Mouse (Mus musculus) heart, embryonic 16.5 days (tissue): ENCODE results near the gene Lrba. TPM values are rescaled to one million over a fixed set of nuclear protein-coding genes. Genes with fewer than 3 reads are reported as not detected.
A peak's percentile ranks its signal among the peaks of the same experiment; 100 is the strongest.

ENCODE experiments used
- ATAC-seq: fragments of 200-750 bp; cut with Nextera tagmentation; replicated peaks from 2 replicates; pipeline ENCODE4 v1.8.0; 2017; ENCODE audit warnings: moderate number of reproducible peaks; ENCODE audit not compliant: insufficient read depth, low FRiP score; ENCODE audit errors: extremely low read depth
- H3K27ac ChIP-seq: fragments of 300-500 bp; sonication (generic); 2 replicates; pipeline ENCODE4 v1.5.1; 2014; ENCODE audit warnings: mild to moderate bottlenecking, low read length, control low read depth, moderate library complexity
- H3K27me3 ChIP-seq: fragments of 300-500 bp; sonication (generic); 2 replicates; pipeline ENCODE4 v1.6.1; 2014; ENCODE audit warnings: low read length, mixed read lengths; ENCODE audit not compliant: control insufficient read depth, insufficient read depth
- H3K36me3 ChIP-seq: fragments of 300-500 bp; sonication (generic); 2 replicates; pipeline ENCODE4 v1.6.1; 2014; ENCODE audit not compliant: control insufficient read depth, insufficient read depth
- H3K4me1 ChIP-seq: fragments of 300-500 bp; sonication (generic); 2 replicates; pipeline ENCODE4 v1.6.1; 2014; ENCODE audit warnings: low read length, mixed read lengths; ENCODE audit not compliant: control insufficient read depth, insufficient read depth
- H3K4me2 ChIP-seq: fragments of 300-500 bp; sonication (generic); 2 replicates; pipeline ENCODE4 v1.6.1; 2014; ENCODE audit warnings: low read depth, mild to moderate bottlenecking, control low read depth, low read length
- H3K4me3 ChIP-seq: fragments of 300-500 bp; sonication (generic); 2 replicates; pipeline ENCODE4 v1.5.1; 2014; ENCODE audit warnings: mild to moderate bottlenecking, control low read depth, low read length
- H3K9ac ChIP-seq: fragments of 300-500 bp; sonication (generic); 2 replicates; pipeline ENCODE4 v1.6.1; 2014; ENCODE audit warnings: low read length, control low read depth
- H3K9me3 ChIP-seq: fragments of 300-500 bp; sonication (generic); replicated peaks from 2 replicates; pipeline ENCODE4 v1.6.1; 2016; ENCODE audit warnings: low read length; ENCODE audit not compliant: control insufficient read depth
- WGBS: fragments of 180-500 bp; shearing (Covaris S2); extraction: QIAGEN DNeasy Blood & Tissue Kit; methylation state at CpG from one replicate; pipeline ENCODE4 v1.1.7; 2014; 5-methylcytosine and 5-hydroxymethylcytosine counted together
- polyA plus RNA-seq: library from polyadenylated mRNA; unstranded; fragments of >200 nt; fragmentation: Nextera tagmentation; extraction: Ambion mirVana; gene quantifications from 2 replicates; pipeline ENCODE4 v1.2.1, GENCODE M21; 2015

Lrba gene
- polyA plus RNA-seq, 1 experiment from 2014 or later, result 1.7 TPM

GRCm38 (mm10) chr3:86251212-86251611 lies 26.7 kb downstream of the Lrba start:
- Histone ChIP-seq H3K4me2 (no peak overlapping the region), H3K4me3 (no peak overlapping the region), H3K9ac (no peak overlapping the region), H3K4me1 (no peaks in the 10 kb centered on the region; the same call in 1 of the 2 replicates), H3K36me3 (no peaks in the 10 kb centered on the region), H3K27ac (no peak overlapping the region), H3K27me3 (no peaks in the 10 kb centered on the region), H3K9me3 (no peaks in the 10 kb centered on the region)
- WGBS, result 76% methylated on average over 1 of the region's 1 CpGs
- no peak for ATAC-seq

GRCm38 (mm10) chr3:86252588-86252987 lies 28.1 kb downstream of the Lrba start:
- H3K27me3 ChIP-seq, result no peaks in the 10 kb centered on the region
- no peak overlapping the region for H3K9ac ChIP-seq
- H3K4me3 ChIP-seq, result no peak overlapping the region
- H3K4me1 ChIP-seq, result no peaks in the 10 kb centered on the region; the same call in 1 of the 2 replicates
- no peak overlapping the region for H3K4me2 ChIP-seq
- no peak overlapping the region for H3K27ac ChIP-seq
- H3K36me3 ChIP-seq, result no peaks in the 10 kb centered on the region
- ATAC-seq, result no peak
- H3K9me3 ChIP-seq, result no peaks in the 10 kb centered on the region

DNA sequence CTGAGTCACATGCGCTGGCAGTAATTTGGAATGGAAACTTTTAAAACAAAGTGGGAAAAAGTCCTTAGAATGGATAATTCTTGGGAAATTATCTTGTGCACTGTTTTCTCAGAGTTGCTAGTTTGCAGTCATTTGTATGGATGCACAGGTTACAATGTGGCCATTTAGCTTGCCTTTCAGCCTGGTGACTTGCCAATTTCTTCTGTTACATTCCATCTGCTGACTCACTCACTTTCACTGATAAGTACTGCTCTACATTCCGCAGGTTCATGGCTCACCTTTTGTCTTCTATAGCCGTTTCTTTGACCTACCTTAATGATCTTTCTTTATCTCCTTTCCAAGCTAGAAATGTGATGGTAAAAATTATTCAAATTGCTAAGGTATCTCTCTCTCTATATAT lies 28.6 kb downstream of the Lrba start:
- Histone ChIP-seq H3K27me3 (no peaks in the 10 kb centered on the region), H3K36me3 (no peaks in the 10 kb centered on the region), H3K4me2 (no peak overlapping the region), H3K4me3 (no peak overlapping the region), H3K9me3 (no peaks in the 10 kb centered on the region), H3K4me1 (no peaks in the 10 kb centered on the region; the same call in 1 of the 2 replicates), H3K9ac (no peak overlapping the region), H3K27ac (no peak overlapping the region)
- 52% methylated on average over 3 of the region's 3 CpGs for WGBS
- ATAC-seq, result no peak

- Histone ChIP-seq H3K4me3 (no peak overlapping the region), H3K27me3 (no peaks in the 10 kb centered on the region), H3K9ac (no peak overlapping the region), H3K4me1 (no peaks in the 10 kb centered on the region; the same call in 1 of the 2 replicates), H3K9me3 (no peaks in the 10 kb centered on the region), H3K36me3 (no peaks in the 10 kb centered on the region), H3K4me2 (no peak overlapping the region), H3K27ac (no peak overlapping the region)
- no peak for ATAC-seq
- 66% methylated on average over 1 of the region's 1 CpGs for WGBS
Observed at GRCm38 (mm10) chr3:86253791-86254190, 29.3 kb downstream of the Lrba start.

DNA sequence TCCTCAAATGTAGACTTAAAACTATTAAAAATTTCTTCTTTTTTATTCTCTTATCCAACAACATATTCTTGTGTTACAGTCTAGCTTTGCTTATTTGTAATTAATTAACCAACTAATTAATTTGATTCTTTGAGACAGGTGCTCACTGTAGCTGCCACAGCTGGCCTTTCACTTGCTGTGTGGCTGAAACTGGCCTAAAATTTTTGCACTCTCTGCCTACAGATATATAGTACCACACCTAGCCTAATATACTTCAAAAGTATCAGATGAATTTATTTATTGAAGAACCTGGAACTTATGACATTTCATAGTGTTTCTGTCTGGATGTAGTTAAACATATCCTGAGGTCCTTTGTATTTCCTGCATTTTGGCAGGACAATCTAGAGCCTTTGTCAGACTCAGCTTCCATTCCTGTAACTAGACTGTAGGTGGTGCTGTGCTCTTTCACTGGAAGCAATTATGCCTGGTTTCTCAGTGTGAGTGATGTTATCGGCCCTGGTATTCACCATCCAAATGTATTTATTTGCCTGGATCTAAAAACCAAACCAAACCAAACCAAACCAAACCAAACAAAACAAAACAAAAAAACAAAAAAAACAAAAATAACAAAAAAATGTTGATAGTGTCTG lies 43.7 kb downstream of the Lrba start:
- no peak for ATAC-seq
- no peak overlapping the region for H3K4me3 ChIP-seq
- H3K9ac ChIP-seq, result no peak overlapping the region
- H3K27ac ChIP-seq, result no peak overlapping the region
- H3K36me3 ChIP-seq, result no peaks in the 10 kb centered on the region
- WGBS, result 8% methylated on average over 1 of the region's 1 CpGs
- no peaks in the 10 kb centered on the region for H3K9me3 ChIP-seq
- no peaks in the 10 kb centered on the region for H3K4me1 ChIP-seq
- H3K27me3 ChIP-seq, result no peaks in the 10 kb centered on the region
- no peak overlapping the region for H3K4me2 ChIP-seq

- 69% methylated on average over 1 of the region's 1 CpGs for WGBS
- no peak overlapping the region for H3K27ac ChIP-seq
- no peaks in the 10 kb centered on the region for H3K36me3 ChIP-seq
- no peak overlapping the region for H3K9ac ChIP-seq
- no peak for ATAC-seq
- H3K9me3 ChIP-seq, result no peaks in the 10 kb centered on the region; the same call in 1 of the 2 replicates
- no peak overlapping the region for H3K4me2 ChIP-seq
- H3K4me1 ChIP-seq, result no peaks in the 10 kb centered on the region
- H3K4me3 ChIP-seq, result no peak overlapping the region
- no peaks in the 10 kb centered on the region for H3K27me3 ChIP-seq
Observed at GRCm38 (mm10) chr3:86275651-86276050, 51.2 kb downstream of the Lrba start.

DNA sequence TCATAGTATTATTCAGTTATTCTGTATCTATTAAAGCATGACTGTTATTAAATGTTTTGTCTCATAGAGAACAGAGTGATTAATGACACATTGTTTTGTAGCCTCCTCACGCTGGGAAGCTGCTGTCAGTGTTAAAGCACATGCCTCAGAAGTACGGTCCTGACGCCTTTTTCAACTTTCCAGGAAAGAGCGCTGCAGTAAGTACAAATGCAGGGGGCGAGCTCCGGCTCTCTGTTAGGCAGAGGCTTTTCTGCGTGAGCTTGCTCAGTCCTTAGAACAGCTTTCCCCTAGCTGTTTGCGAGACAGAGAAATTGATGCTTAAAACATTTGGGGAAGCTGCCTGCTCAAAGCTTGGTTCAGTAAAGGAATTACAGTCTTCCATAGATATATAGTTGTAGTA lies 66.8 kb downstream of the Lrba start:
- H3K36me3 ChIP-seq, result no peaks in the 10 kb centered on the region
- no peak overlapping the region for H3K9ac ChIP-seq
- no peak overlapping the region for H3K27ac ChIP-seq
- H3K9me3 ChIP-seq, result no peaks in the 10 kb centered on the region
- no peaks in the 10 kb centered on the region for H3K4me1 ChIP-seq
- H3K4me2 ChIP-seq, result no peak overlapping the region
- H3K27me3 ChIP-seq, result no peaks in the 10 kb centered on the region
- no peak for ATAC-seq
- H3K4me3 ChIP-seq, result no peak overlapping the region
- 52% methylated on average over 8 of the region's 8 CpGs for WGBS

- ATAC-seq, result no peak
- 94% methylated on average over 1 of the region's 1 CpGs for WGBS
- H3K4me1 ChIP-seq, result no peaks in the 10 kb centered on the region
- H3K27ac ChIP-seq, result no peak overlapping the region
- H3K36me3 ChIP-seq, result no peaks in the 10 kb centered on the region
- no peak overlapping the region for H3K4me2 ChIP-seq
- H3K27me3 ChIP-seq, result no peaks in the 10 kb centered on the region
- no peak overlapping the region for H3K9ac ChIP-seq
- H3K9me3 ChIP-seq, result no peaks in the 10 kb centered on the region
- no peak overlapping the region for H3K4me3 ChIP-seq
Observed at GRCm38 (mm10) chr3:86294866-86295265, 70.4 kb downstream of the Lrba start.

DNA sequence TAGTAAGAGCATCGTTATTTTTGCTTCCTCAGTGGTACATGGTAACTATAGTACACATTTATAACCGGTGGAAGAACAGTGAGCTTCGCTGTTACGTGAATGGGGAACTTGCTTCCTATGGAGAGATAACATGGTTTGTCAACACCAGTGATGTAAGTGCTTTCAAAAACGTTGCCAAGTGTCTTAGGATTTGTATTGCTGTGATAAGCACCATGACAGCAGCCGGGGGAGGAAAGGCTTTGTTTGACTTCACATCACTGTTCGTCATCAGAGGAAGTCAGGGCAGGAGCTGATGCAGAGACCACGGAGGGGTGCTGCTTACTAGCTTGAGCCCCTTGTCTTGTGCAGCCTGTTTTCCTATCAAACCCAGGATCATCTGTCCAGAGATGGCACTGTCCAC lies 71.7 kb downstream of the Lrba start:
- 28% methylated on average over 8 of the region's 8 CpGs for WGBS
- 0 out of 2 replicates have a peak, but pooled peaks have one; percentile 18 for ATAC-seq
- Histone ChIP-seq H3K4me1 (no peaks in the 10 kb centered on the region), H3K9me3 (no peaks in the 10 kb centered on the region), H3K27me3 (no peaks in the 10 kb centered on the region), H3K36me3 (no peaks in the 10 kb centered on the region), H3K9ac (no peak overlapping the region), H3K27ac (no peak overlapping the region), H3K4me2 (no peak overlapping the region), H3K4me3 (no peak overlapping the region)
